Mouse (Mus musculus): ENCODE measurements at regions not wholly inside any gene's neighbourhood (a gene's known extent, or its start where the extent isn't known, plus 50 kb on each side); places are given as distances from the start of the nearest gene placed in this dataset.

GRCm38 (mm10) chr14:100792094-100792493, 408.0 kb downstream of the Prr30 start:
- no peak for DNase-seq

- no peak for DNase-seq
These were observed 418.2 kb downstream of the Prr30 start for GRCm38 (mm10) chr14:100781882-100782281.

GRCm38 (mm10) chr14:100753951-100754350, 446.2 kb downstream of the Prr30 start:
- peak; percentile 27 for DNase-seq

GRCm38 (mm10) chr14:100752746-100753145, 447.4 kb downstream of the Prr30 start:
- DNase-seq, result no peak

GRCm38 (mm10) chr14:100749737-100750541, 450.2 kb downstream of the Prr30 start:
- peak; percentile 57 for DNase-seq

- no peak for DNase-seq
These were observed 450.8 kb upstream of the Klf12 start for GRCm38 (mm10) chr14:100735276-100735675.

GRCm38 (mm10) chr14:100728433-100728832, 444.0 kb upstream of the Klf12 start:
- no peak for DNase-seq

- DNase-seq, result no peak
These were observed 443.2 kb upstream of the Klf12 start for GRCm38 (mm10) chr14:100727701-100728100.

GRCm38 (mm10) chr14:100724962-100725361, 440.5 kb upstream of the Klf12 start:
- DNase-seq, result no peak

- DNase-seq, result no peak
These were observed 436.2 kb upstream of the Klf12 start for GRCm38 (mm10) chr14:100720667-100721066.

- no peak for DNase-seq
These were observed 430.5 kb upstream of the Klf12 start for GRCm38 (mm10) chr14:100714952-100715351.

GRCm38 (mm10) chr14:100713999-100714471, 429.6 kb upstream of the Klf12 start:
- DNase-seq, result no peak

GRCm38 (mm10) chr14:100713592-100713991, 429.1 kb upstream of the Klf12 start:
- DNase-seq, result no peak

GRCm38 (mm10) chr14:100665361-100665955, 381.0 kb upstream of the Klf12 start:
- DNase-seq, result no peak

GRCm38 (mm10) chr14:100664180-100664579, 379.7 kb upstream of the Klf12 start:
- no peak for DNase-seq

GRCm38 (mm10) chr14:100642076-100642475, 357.6 kb upstream of the Klf12 start:
- DNase-seq, result no peak

GRCm38 (mm10) chr14:100634521-100634920, 350.0 kb upstream of the Klf12 start:
- no peak for DNase-seq

GRCm38 (mm10) chr14:100631676-100632075, 347.2 kb upstream of the Klf12 start:
- no peak for DNase-seq

- no peak for DNase-seq
These were observed 345.7 kb upstream of the Klf12 start for GRCm38 (mm10) chr14:100630197-100630596.

GRCm38 (mm10) chr14:100627523-100627922, 343.0 kb upstream of the Klf12 start:
- DNase-seq, result no peak

- no peak for DNase-seq
These were observed 335.2 kb upstream of the Klf12 start for GRCm38 (mm10) chr14:100619656-100620030.

GRCm38 (mm10) chr14:100618793-100619655, 334.5 kb upstream of the Klf12 start:
- DNase-seq, result no peak

GRCm38 (mm10) chr14:100610017-100610760, 325.7 kb upstream of the Klf12 start:
- no peak for DNase-seq
